Mouse (Mus musculus) CD4-positive, CD25-positive, alpha-beta regulatory T cell, adult 2 months (primary cell): ENCODE results near the gene Nabp2.

Source experiments
- DNase-seq: peaks from one replicate; pipeline ENCODE4 v3.0.0-alpha.2; 2012; ENCODE audit warnings: low read depth, low spot score

Nabp2 gene

GRCm38 (mm10) chr10:128359226-128359625, 52.1 kb downstream of the Nabp2 start:
- no peak for DNase-seq

- DNase-seq: peak; percentile 84
Observed at GRCm38 (mm10) chr10:128358796-128359195, 52.5 kb downstream of the Nabp2 start.
